Mouse (Mus musculus): ENCODE measurements around the gene Matk. TPM values are rescaled to one million over a fixed set of nuclear protein-coding genes. Genes with fewer than 3 reads are reported as not detected.

Matk gene
- polyA plus RNA-seq, 1 experiment from 2014 or later, result 2.2 TPM

GRCm38 (mm10) chr10:81268643-81269412 lies 16.1 kb downstream of the Matk start:
- peaks cover 62% of the 10 kb centered on the region for H3K36me3 ChIP-seq
- WGBS (ENCODE audit: insufficient replicate concordance), result 66% methylated on average over 16 of the region's 16 CpGs
- H3K4me1 ChIP-seq, result peaks cover 36% of the 10 kb centered on the region
- no peaks in the 10 kb centered on the region for H3K9me3 ChIP-seq (replicated peaks)
- ATAC-seq, result no peak
- peak overlapping the region; percentile 86 for H3K9ac ChIP-seq
- H3K27me3 ChIP-seq (replicated peaks), result no peaks in the 10 kb centered on the region
- H3K4me3 ChIP-seq, result peak overlapping the region; percentile 73
- peak overlapping the region; percentile 77 for H3K4me2 ChIP-seq
- peak overlapping the region; percentile 46 for H3K27ac ChIP-seq

GRCm38 (mm10) chr10:81272356-81272755 lies 19.6 kb downstream of the Matk start:
- no peak for ATAC-seq
- 90% methylated on average over 21 of the region's 21 CpGs for WGBS (ENCODE audit: insufficient replicate concordance)
- no peaks in the 10 kb centered on the region for H3K9me3 ChIP-seq (replicated peaks)
- no peak overlapping the region for H3K4me3 ChIP-seq
- no peak overlapping the region for H3K27ac ChIP-seq
- no peak overlapping the region for H3K4me2 ChIP-seq
- H3K27me3 ChIP-seq (replicated peaks), result peaks cover 6% of the 10 kb centered on the region
- peaks cover 48% of the 10 kb centered on the region for H3K36me3 ChIP-seq
- H3K4me1 ChIP-seq, result peaks cover 20% of the 10 kb centered on the region
- no peak overlapping the region for H3K9ac ChIP-seq

GRCm38 (mm10) chr10:81273842-81274241 lies 21.1 kb downstream of the Matk start:
- Histone ChIP-seq H3K27me3 (replicated peaks) (peaks cover 19% of the 10 kb centered on the region), H3K9ac (no peak overlapping the region), H3K27ac (no peak overlapping the region), H3K4me2 (no peak overlapping the region), H3K36me3 (peaks cover 48% of the 10 kb centered on the region), H3K4me3 (no peak overlapping the region), H3K4me1 (peaks cover 7% of the 10 kb centered on the region), H3K9me3 (replicated peaks) (no peaks in the 10 kb centered on the region)
- no peak for ATAC-seq
- 84% methylated on average over 19 of the region's 19 CpGs for WGBS (ENCODE audit: insufficient replicate concordance)

GRCm38 (mm10) chr10:81277676-81278075 lies 24.9 kb downstream of the Matk start:
- H3K9ac ChIP-seq, result no peak overlapping the region
- no peaks in the 10 kb centered on the region for H3K9me3 ChIP-seq (replicated peaks)
- no peak overlapping the region for H3K27ac ChIP-seq
- H3K4me1 ChIP-seq, result peaks cover 11% of the 10 kb centered on the region
- ATAC-seq, result no peak
- 55% methylated on average over 22 of the region's 22 CpGs for WGBS (ENCODE audit: insufficient replicate concordance)
- H3K36me3 ChIP-seq, result peaks cover 16% of the 10 kb centered on the region
- no peak overlapping the region for H3K4me3 ChIP-seq
- H3K4me2 ChIP-seq, result no peak overlapping the region
- H3K27me3 ChIP-seq (replicated peaks), result peaks cover 57% of the 10 kb centered on the region

- no peak overlapping the region for H3K9ac ChIP-seq
- WGBS (ENCODE audit: insufficient replicate concordance), result 19% methylated on average over 10 of the region's 10 CpGs
- no peak for ATAC-seq
- H3K27me3 ChIP-seq (replicated peaks), result peaks cover 75% of the 10 kb centered on the region
- no peak overlapping the region for H3K4me3 ChIP-seq
- no peaks in the 10 kb centered on the region for H3K36me3 ChIP-seq
- peaks cover 11% of the 10 kb centered on the region for H3K4me1 ChIP-seq
- H3K27ac ChIP-seq, result no peak overlapping the region
- H3K9me3 ChIP-seq (replicated peaks), result no peaks in the 10 kb centered on the region
- H3K4me2 ChIP-seq, result no peak overlapping the region
Observed at GRCm38 (mm10) chr10:81279496-81279895, 26.8 kb downstream of the Matk start.

- Histone ChIP-seq H3K9me3 (replicated peaks) (no peaks in the 10 kb centered on the region), H3K27ac (no peak overlapping the region), H3K36me3 (no peaks in the 10 kb centered on the region), H3K4me3 (no peak overlapping the region), H3K4me2 (no peak overlapping the region), H3K4me1 (peaks cover 51% of the 10 kb centered on the region), H3K27me3 (replicated peaks) (peaks cover 80% of the 10 kb centered on the region), H3K9ac (no peak overlapping the region)
- no peak for ATAC-seq
- 47% methylated on average over 6 of the region's 6 CpGs for whole genome bisulfite sequencing (ENCODE audit: insufficient replicate concordance)
Observed at GRCm38 (mm10) chr10:81284189-81284588, 31.5 kb downstream of the Matk start.

- no peak overlapping the region for H3K27ac ChIP-seq
- H3K4me2 ChIP-seq, result peak overlapping the region; percentile 72
- no peak for ATAC-seq
- no peaks in the 10 kb centered on the region for H3K36me3 ChIP-seq
- peak overlapping the region; percentile 48; the same call in 1 of the 2 replicates for H3K4me3 ChIP-seq
- peaks cover 50% of the 10 kb centered on the region for H3K4me1 ChIP-seq
- H3K27me3 ChIP-seq (replicated peaks), result peaks cover 78% of the 10 kb centered on the region
- no peak overlapping the region for H3K9ac ChIP-seq
- no peaks in the 10 kb centered on the region for H3K9me3 ChIP-seq (replicated peaks)
- WGBS (ENCODE audit: insufficient replicate concordance), result 10% methylated on average over 17 of the region's 17 CpGs
Observed at GRCm38 (mm10) chr10:81284719-81285118, 32.0 kb downstream of the Matk start.

- peak overlapping the region; percentile 48 for H3K4me3 ChIP-seq
- no peaks in the 10 kb centered on the region for H3K9me3 ChIP-seq (replicated peaks)
- H3K4me2 ChIP-seq, result peak overlapping the region; percentile 72
- peak; percentile 75 for ATAC-seq
- no peak overlapping the region for H3K27ac ChIP-seq
- peak overlapping the region; percentile 61 for H3K9ac ChIP-seq
- H3K27me3 ChIP-seq (replicated peaks), result peaks cover 78% of the 10 kb centered on the region
- H3K4me1 ChIP-seq, result peaks cover 50% of the 10 kb centered on the region
- no peaks in the 10 kb centered on the region for H3K36me3 ChIP-seq
- WGBS (ENCODE audit: insufficient replicate concordance), result 1% methylated on average over 54 of the region's 54 CpGs
Observed at GRCm38 (mm10) chr10:81285694-81286450, 33.1 kb downstream of the Matk start.

GRCm38 (mm10) chr10:81286586-81286985 lies 33.9 kb downstream of the Matk start:
- WGBS (ENCODE audit: insufficient replicate concordance), result 28% methylated on average over 6 of the region's 6 CpGs
- H3K9ac ChIP-seq, result no peak overlapping the region
- no peaks in the 10 kb centered on the region for H3K9me3 ChIP-seq (replicated peaks)
- peak overlapping the region; percentile 48; the same call in 1 of the 2 replicates for H3K4me3 ChIP-seq
- H3K4me1 ChIP-seq, result peaks cover 57% of the 10 kb centered on the region
- no peak for ATAC-seq
- no peak overlapping the region for H3K27ac ChIP-seq
- H3K4me2 ChIP-seq, result peak overlapping the region; percentile 72
- H3K36me3 ChIP-seq, result no peaks in the 10 kb centered on the region
- peaks cover 77% of the 10 kb centered on the region for H3K27me3 ChIP-seq (replicated peaks)

GRCm38 (mm10) chr10:81287513-81288157 lies 34.9 kb downstream of the Matk start:
- Histone ChIP-seq H3K27ac (no peak overlapping the region), H3K36me3 (no peaks in the 10 kb centered on the region), H3K27me3 (replicated peaks) (peaks cover 66% of the 10 kb centered on the region), H3K4me2 (no peak overlapping the region), H3K4me3 (no peak overlapping the region), H3K4me1 (peaks cover 66% of the 10 kb centered on the region), H3K9ac (no peak overlapping the region), H3K9me3 (replicated peaks) (no peaks in the 10 kb centered on the region)
- 55% methylated on average over 8 of the region's 8 CpGs for WGBS (ENCODE audit: insufficient replicate concordance)
- no peak for ATAC-seq

GRCm38 (mm10) chr10:81288601-81289000 lies 35.9 kb downstream of the Matk start:
- H3K36me3 ChIP-seq, result no peaks in the 10 kb centered on the region
- no peak overlapping the region for H3K9ac ChIP-seq
- no peak overlapping the region for H3K27ac ChIP-seq
- WGBS (ENCODE audit: insufficient replicate concordance), result 19% methylated on average over 6 of the region's 6 CpGs
- H3K4me3 ChIP-seq, result no peak overlapping the region
- H3K4me2 ChIP-seq, result no peak overlapping the region
- H3K4me1 ChIP-seq, result peaks cover 71% of the 10 kb centered on the region
- H3K27me3 ChIP-seq (replicated peaks), result peaks cover 57% of the 10 kb centered on the region
- ATAC-seq, result no peak
- no peaks in the 10 kb centered on the region for H3K9me3 ChIP-seq (replicated peaks)

GRCm38 (mm10) chr10:81289278-81289677 lies 36.5 kb downstream of the Matk start:
- Histone ChIP-seq H3K9me3 (replicated peaks) (no peaks in the 10 kb centered on the region), H3K27me3 (replicated peaks) (peaks cover 50% of the 10 kb centered on the region), H3K9ac (no peak overlapping the region), H3K27ac (no peak overlapping the region), H3K4me3 (no peak overlapping the region), H3K4me2 (no peak overlapping the region), H3K4me1 (peaks cover 78% of the 10 kb centered on the region), H3K36me3 (no peaks in the 10 kb centered on the region)
- ATAC-seq, result no peak
- WGBS (ENCODE audit: insufficient replicate concordance), result 4% methylated on average over 7 of the region's 7 CpGs

Measured in liver, embryonic 12.5 days (tissue).